Mouse (Mus musculus) cerebellum, postnatal 4 days (tissue): Measurements from ENCODE around the gene Adal.
"Not testable (repeated sequence)": the region's sequence is repeated elsewhere in the genome, so short reads cannot be mapped to it uniquely, and the experiment has no call there.

ENCODE experiments used
- DNase-seq, 2 experiments: peaks; one replicate each; pipeline ENCODE4 v3.0.0; 2022; ENCODE audit warnings: low spot score in 2 of 2, mixed read lengths in 1 of 2

The Adal gene

GRCm38 (mm10) chr2:121140018-121140882 is at the start of gene Adal, which contains the start of gene Lcmt2:
Adal (plus strand) TSS chr2:121140428.
Lcmt2 (minus strand) TSS chr2:121140653.
- DNase-seq: peak; percentile 73 to 89

- peak in 1 of 2 experiments; percentile 57 for DNase-seq
Measured at GRCm38 (mm10) chr2:121102051-121102450, 38.2 kb upstream of the Adal start.

GRCm38 (mm10) chr2:121105940-121106339 is 34.3 kb upstream of the Adal start:
- DNase-seq: no peak

GRCm38 (mm10) chr2:121109695-121110094 is 30.5 kb upstream of the Adal start, which contains the start of gene Tgm7:
Tgm7 (minus strand) TSS chr2:121109795.
- DNase-seq: no peak

- no peak for DNase-seq
Measured at GRCm38 (mm10) chr2:121115418-121115817, 24.8 kb upstream of the Adal start.

GRCm38 (mm10) chr2:121119260-121119659 is 21.0 kb upstream of the Adal start:
- DNase-seq: no peak

GRCm38 (mm10) chr2:121126302-121126701 is 13.9 kb upstream of the Adal start:
- not testable (repeated sequence) for DNase-seq

GRCm38 (mm10) chr2:121127536-121127935 is 12.7 kb upstream of the Adal start:
- no peak for DNase-seq

- DNase-seq: no peak
Measured at GRCm38 (mm10) chr2:121128865-121129620, 11.2 kb upstream of the Adal start.

GRCm38 (mm10) chr2:121132822-121133221 is 7.4 kb upstream of the Adal start:
- DNase-seq: no peak

- DNase-seq: no peak
Measured at GRCm38 (mm10) chr2:121137371-121137770, 2.9 kb upstream of the Adal start.

- peak; percentile 35 to 49 for DNase-seq
Measured at GRCm38 (mm10) chr2:121139266-121140017, 786 bp upstream of the Adal start.

- no peak for DNase-seq
Measured at GRCm38 (mm10) chr2:121141216-121142035, 1.2 kb downstream of the Adal start.

GRCm38 (mm10) chr2:121142415-121142814 is 2.2 kb downstream of the Adal start:
- DNase-seq: no peak

GRCm38 (mm10) chr2:121149679-121150078 is 9.5 kb downstream of the Adal start:
- DNase-seq: no peak

- DNase-seq: no peak
Measured at GRCm38 (mm10) chr2:121153100-121153499, 12.9 kb downstream of the Adal start.

- DNase-seq: no peak
Measured at GRCm38 (mm10) chr2:121169173-121169572, 28.9 kb downstream of the Adal start.

GRCm38 (mm10) chr2:121169902-121170301 is 29.7 kb downstream of the Adal start:
- peak in 1 of 2 experiments; percentile 8 for DNase-seq

- no peak for DNase-seq
Measured at GRCm38 (mm10) chr2:121170481-121170971, 30.3 kb downstream of the Adal start, which contains the start of gene Tubgcp4. Tubgcp4 (plus strand) TSS chr2:121170654.

- DNase-seq: peak; percentile 76 to 86
Measured at GRCm38 (mm10) chr2:121170980-121171742, 30.9 kb downstream of the Adal start, which contains the start of gene Zscan29. Zscan29 (minus strand) TSS chr2:121171125.
